Mouse (Mus musculus) spleen, adult 2 months (tissue): Measurements from ENCODE around the gene Rgs12.

Experiments used
- CTCF ChIP-seq: fragments of 200-500 bp; IDR thresholded peaks from 2 replicates; pipeline ENCODE4 v1.5.1; 2011; ENCODE audit warnings: mild to moderate bottlenecking, inconsistent platforms; ENCODE audit not compliant: insufficient read depth, insufficient read length, insufficient replicate concordance; ENCODE audit errors: extremely low read depth
- POLR2A ChIP-seq: fragments of 200-500 bp; IDR thresholded peaks from 2 replicates; pipeline ENCODE4 v1.6.1; 2011; ENCODE audit warnings: low read depth, low read length, inconsistent platforms

DNA sequence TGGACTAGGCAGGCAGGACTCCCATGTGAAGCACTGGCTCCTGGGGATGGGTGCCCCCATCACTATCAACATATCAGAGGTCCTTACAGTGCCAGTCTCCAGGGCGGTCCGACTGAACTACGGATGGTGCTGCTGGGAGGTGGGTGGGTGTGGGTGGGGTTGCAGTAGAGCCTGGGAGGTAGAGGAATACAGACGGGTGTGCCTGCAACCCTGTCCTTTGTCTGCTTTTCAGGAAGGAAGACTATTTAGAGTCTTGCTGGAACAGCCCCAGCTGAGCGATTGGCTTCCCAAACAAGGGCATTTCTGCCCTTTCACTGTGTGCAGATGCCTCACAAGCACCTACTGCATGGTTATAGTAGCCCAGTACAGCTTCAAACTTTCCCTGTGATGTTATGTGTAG, 19.1 kb downstream of the Rgs12 start:
- no peak for TF ChIP-seq CTCF
- no peak for TF ChIP-seq POLR2A
